Mouse (Mus musculus) neural tube, embryonic 12.5 days (tissue): ENCODE measurements around the gene Fam131c. TPM values are rescaled to one million over a fixed set of nuclear protein-coding genes. Genes with fewer than 3 reads are reported as not detected.
A peak's percentile ranks its signal among the peaks of the same experiment; 100 is the strongest.

Experiments
- ATAC-seq: fragments of 200-750 bp; cut with Nextera tagmentation; 2 replicates; pipeline ENCODE4 v1.8.0; 2017; ENCODE audit warnings: low read depth, mild to moderate bottlenecking, moderate TSS enrichment, moderate library complexity; ENCODE audit not compliant: low FRiP score
- H3K27ac ChIP-seq: fragments of 300-500 bp; sonication (generic); 2 replicates; pipeline ENCODE4 v1.5.1; 2016
- H3K27me3 ChIP-seq: fragments of 300-500 bp; sonication (generic); replicated peaks from 2 replicates; pipeline ENCODE4 v1.6.1; 2016; ENCODE audit warnings: mild to moderate bottlenecking
- H3K36me3 ChIP-seq: fragments of 300-500 bp; sonication (generic); 2 replicates; pipeline ENCODE4 v1.6.1; 2016; ENCODE audit warnings: mild to moderate bottlenecking
- H3K4me1 ChIP-seq: fragments of 300-500 bp; sonication (generic); 2 replicates; pipeline ENCODE4 v1.6.1; 2016
- H3K4me2 ChIP-seq: fragments of 300-500 bp; sonication (generic); replicated peaks from 2 replicates; pipeline ENCODE4 v1.6.1; 2016; ENCODE audit warnings: mild to moderate bottlenecking
- H3K4me3 ChIP-seq: fragments of 300-500 bp; sonication (generic); 2 replicates; pipeline ENCODE4 v1.5.1; 2016
- H3K9ac ChIP-seq: fragments of 300-500 bp; sonication (generic); 2 replicates; pipeline ENCODE4 v1.6.1; 2016; ENCODE audit warnings: mild to moderate bottlenecking
- H3K9me3 ChIP-seq: fragments of 300-500 bp; sonication (generic); 2 replicates; pipeline ENCODE4 v1.6.1; 2016; ENCODE audit warnings: mild to moderate bottlenecking
- WGBS: fragments of 180-500 bp; shearing (Covaris S2); methylation state at CpG from one replicate; pipeline ENCODE4 v1.1.7; 2016; 5-methylcytosine and 5-hydroxymethylcytosine counted together
- polyA plus RNA-seq: library from polyadenylated mRNA; unstranded; fragments of >200 nt; fragmentation: Nextera tagmentation; extraction: Ambion mirVana; gene quantifications from 2 replicates; pipeline ENCODE4 v1.2.1, GENCODE M21; 2016

Gene Fam131c
- polyA plus RNA-seq: 2.5 and 3.2 TPM in 2 replicates

- peak within 1 kb of the TSS; percentile 54 for H3K4me3 ChIP-seq
- WGBS: under 1% methylated on average over 58 of the region's 71 CpGs
- H3K27ac ChIP-seq: no peak within 1 kb of the TSS
- H3K27me3 ChIP-seq: peaks cover 53% of the 10 kb centered on the region
- H3K36me3 ChIP-seq: no peaks in the 10 kb centered on the region
- peaks cover 19% of the 10 kb centered on the region for H3K4me1 ChIP-seq
- H3K9ac ChIP-seq: peak within 1 kb of the TSS; percentile 72
- peak; percentile 39; the same call in 1 of the 2 replicates for ATAC-seq
- no peaks in the 10 kb centered on the region for H3K9me3 ChIP-seq
- peak within 1 kb of the TSS; percentile 99 for H3K4me2 ChIP-seq
These were observed at the start of gene Fam131c for GRCm38 (mm10) chr4:141367997-141368791. Gene Fam131c (plus strand): TSS chr4:141368220.

- Histone ChIP-seq H3K4me2 (no peak overlapping the region), H3K36me3 (peaks cover 10% of the 10 kb centered on the region; the same call in 1 of the 2 replicates), H3K27me3 (no peaks in the 10 kb centered on the region), H3K27ac (no peak overlapping the region), H3K4me3 (no peak overlapping the region), H3K9ac (no peak overlapping the region), H3K9me3 (no peaks in the 10 kb centered on the region), H3K4me1 (no peaks in the 10 kb centered on the region)
- no peak for ATAC-seq
- 81% methylated on average over 11 of the region's 11 CpGs for WGBS
These were observed 45.5 kb upstream of the Fam131c start for GRCm38 (mm10) chr4:141322526-141322925.

- Histone ChIP-seq H3K4me2 (no peak overlapping the region), H3K36me3 (peaks cover 10% of the 10 kb centered on the region; the same call in 1 of the 2 replicates), H3K9ac (no peak overlapping the region), H3K9me3 (no peaks in the 10 kb centered on the region), H3K4me3 (no peak overlapping the region), H3K27me3 (no peaks in the 10 kb centered on the region), H3K4me1 (no peaks in the 10 kb centered on the region), H3K27ac (no peak overlapping the region)
- ATAC-seq: no peak
- WGBS: 92% methylated on average over 6 of the region's 6 CpGs
These were observed 43.2 kb upstream of the Fam131c start for GRCm38 (mm10) chr4:141324771-141325191.

GRCm38 (mm10) chr4:141325636-141326035 lies 42.4 kb upstream of the Fam131c start:
- Histone ChIP-seq H3K27ac (no peak overlapping the region), H3K4me2 (no peak overlapping the region), H3K4me1 (no peaks in the 10 kb centered on the region), H3K4me3 (no peak overlapping the region), H3K9ac (no peak overlapping the region), H3K27me3 (no peaks in the 10 kb centered on the region), H3K9me3 (no peaks in the 10 kb centered on the region), H3K36me3 (peaks cover 10% of the 10 kb centered on the region; the same call in 1 of the 2 replicates)
- WGBS: 83% methylated on average over 15 of the region's 15 CpGs
- ATAC-seq: no peak

- Histone ChIP-seq H3K4me3 (no peak overlapping the region), H3K27me3 (no peaks in the 10 kb centered on the region), H3K27ac (no peak overlapping the region), H3K4me1 (no peaks in the 10 kb centered on the region), H3K36me3 (peaks cover 3% of the 10 kb centered on the region; the same call in 1 of the 2 replicates), H3K9me3 (no peaks in the 10 kb centered on the region), H3K9ac (no peak overlapping the region), H3K4me2 (no peak overlapping the region)
- WGBS: 63% methylated on average over 4 of the region's 4 CpGs
- ATAC-seq: no peak
These were observed 40.9 kb upstream of the Fam131c start for GRCm38 (mm10) chr4:141327075-141327474.

GRCm38 (mm10) chr4:141328742-141329141 lies 39.3 kb upstream of the Fam131c start:
- no peak overlapping the region for H3K27ac ChIP-seq
- H3K9me3 ChIP-seq: no peaks in the 10 kb centered on the region
- no peak for ATAC-seq
- WGBS: 84% methylated on average over 9 of the region's 9 CpGs
- H3K9ac ChIP-seq: no peak overlapping the region
- H3K36me3 ChIP-seq: no peaks in the 10 kb centered on the region
- H3K4me3 ChIP-seq: no peak overlapping the region
- H3K27me3 ChIP-seq: no peaks in the 10 kb centered on the region
- H3K4me1 ChIP-seq: no peaks in the 10 kb centered on the region
- no peak overlapping the region for H3K4me2 ChIP-seq

- Histone ChIP-seq H3K4me1 (peaks cover 6% of the 10 kb centered on the region), H3K27me3 (no peaks in the 10 kb centered on the region), H3K4me2 (no peak overlapping the region), H3K9me3 (no peaks in the 10 kb centered on the region), H3K9ac (no peak overlapping the region), H3K4me3 (no peak overlapping the region), H3K27ac (no peak overlapping the region), H3K36me3 (no peaks in the 10 kb centered on the region)
- WGBS: 65% methylated on average over 12 of the region's 12 CpGs
- no peak for ATAC-seq
These were observed 38.1 kb upstream of the Fam131c start for GRCm38 (mm10) chr4:141329968-141330367.

- Histone ChIP-seq H3K36me3 (no peaks in the 10 kb centered on the region), H3K27me3 (no peaks in the 10 kb centered on the region), H3K4me1 (peaks cover 21% of the 10 kb centered on the region), H3K27ac (no peak overlapping the region), H3K9ac (no peak overlapping the region), H3K9me3 (no peaks in the 10 kb centered on the region), H3K4me2 (no peak overlapping the region), H3K4me3 (no peak overlapping the region)
- ATAC-seq: no peak
- 95% methylated on average over 2 of the region's 2 CpGs for WGBS
These were observed 36.6 kb upstream of the Fam131c start for GRCm38 (mm10) chr4:141331446-141331845.

GRCm38 (mm10) chr4:141332258-141332657 lies 35.8 kb upstream of the Fam131c start:
- H3K4me3 ChIP-seq: no peak overlapping the region
- no peak for ATAC-seq
- no peak overlapping the region for H3K9ac ChIP-seq
- no peaks in the 10 kb centered on the region for H3K27me3 ChIP-seq
- no peak overlapping the region for H3K27ac ChIP-seq
- no peak overlapping the region for H3K4me2 ChIP-seq
- H3K4me1 ChIP-seq: peaks cover 21% of the 10 kb centered on the region
- no peaks in the 10 kb centered on the region for H3K36me3 ChIP-seq
- H3K9me3 ChIP-seq: no peaks in the 10 kb centered on the region
- WGBS: 87% methylated on average over 7 of the region's 7 CpGs

GRCm38 (mm10) chr4:141334695-141335094 lies 33.3 kb upstream of the Fam131c start:
- Histone ChIP-seq H3K4me2 (no peak overlapping the region; the same call in 1 of the 2 replicates), H3K9me3 (no peaks in the 10 kb centered on the region), H3K27ac (no peak overlapping the region; the same call in 1 of the 2 replicates), H3K4me3 (no peak overlapping the region), H3K27me3 (no peaks in the 10 kb centered on the region; the same call in 1 of the 2 replicates), H3K36me3 (no peaks in the 10 kb centered on the region), H3K9ac (0 out of 2 replicates have a peak overlapping the region, but pooled peaks have one; percentile 35), H3K4me1 (peaks cover 43% of the 10 kb centered on the region)
- no peak for ATAC-seq
- 37% methylated on average over 5 of the region's 5 CpGs for WGBS

GRCm38 (mm10) chr4:141335263-141335796 lies 32.7 kb upstream of the Fam131c start:
- no peaks in the 10 kb centered on the region for H3K36me3 ChIP-seq
- peak; percentile 83 for ATAC-seq
- H3K9me3 ChIP-seq: no peaks in the 10 kb centered on the region
- 13% methylated on average over 3 of the region's 3 CpGs for WGBS
- H3K27me3 ChIP-seq: no peaks in the 10 kb centered on the region; the same call in 1 of the 2 replicates
- H3K9ac ChIP-seq: 0 out of 2 replicates have a peak overlapping the region, but pooled peaks have one; percentile 35
- no peak overlapping the region for H3K4me3 ChIP-seq
- peaks cover 43% of the 10 kb centered on the region for H3K4me1 ChIP-seq
- H3K4me2 ChIP-seq: peak overlapping the region; percentile 2; the same call in 1 of the 2 replicates
- no peak overlapping the region; the same call in 1 of the 2 replicates for H3K27ac ChIP-seq

- 60% methylated on average over 6 of the region's 6 CpGs for WGBS
- H3K27ac ChIP-seq: 0 out of 2 replicates have a peak overlapping the region, but pooled peaks have one; percentile 15
- no peak overlapping the region for H3K9ac ChIP-seq
- H3K4me2 ChIP-seq: no peak overlapping the region
- H3K4me1 ChIP-seq: peaks cover 43% of the 10 kb centered on the region
- no peaks in the 10 kb centered on the region for H3K36me3 ChIP-seq
- no peak overlapping the region for H3K4me3 ChIP-seq
- H3K27me3 ChIP-seq: no peaks in the 10 kb centered on the region; the same call in 1 of the 2 replicates
- H3K9me3 ChIP-seq: no peaks in the 10 kb centered on the region
- ATAC-seq: peak; percentile 18; the same call in 1 of the 2 replicates
These were observed 31.8 kb upstream of the Fam131c start for GRCm38 (mm10) chr4:141336196-141336595.
